Mouse (Mus musculus): ENCODE measurements around the gene Tomm40l. TPM values are rescaled to one million over a fixed set of nuclear protein-coding genes. Genes with fewer than 3 reads are reported as not detected.
"Not testable (repeated sequence)": the region's sequence is repeated elsewhere in the genome, so short reads cannot be mapped to it uniquely, and the experiment has no call there.

Gene Tomm40l
- total RNA-seq, 4 experiments from 2014 or later, result 94.3 to 111 (median 97.4) TPM

- DNase-seq (ENCODE audit: low spot score), result no peak
Observed at GRCm38 (mm10) chr1:171250680-171251593, 28.6 kb upstream of the Tomm40l start, which contains the start of gene Ndufs2. Ndufs2 (minus strand) TSS chr1:171251388.

- peak; percentile 73 for DNase-seq (ENCODE audit: low spot score)
Observed at GRCm38 (mm10) chr1:171249913-171250600, 27.7 kb upstream of the Tomm40l start, which contains the start of gene Adamts4. Adamts4 (plus strand) TSS chr1:171250421.

- DNase-seq (ENCODE audit: low spot score), result peak; percentile 46
Observed at GRCm38 (mm10) chr1:171248386-171249226, 26.3 kb upstream of the Tomm40l start.

GRCm38 (mm10) chr1:171247916-171248315 is 25.6 kb upstream of the Tomm40l start:
- peak; percentile 68 for DNase-seq (ENCODE audit: low spot score)

- no peak for DNase-seq (ENCODE audit: low spot score)
Observed at GRCm38 (mm10) chr1:171247453-171247841, 25.1 kb upstream of the Tomm40l start.

GRCm38 (mm10) chr1:171246709-171247452 is 24.6 kb upstream of the Tomm40l start:
- peak; percentile 98 for DNase-seq (ENCODE audit: low spot score)

- DNase-seq (ENCODE audit: low spot score), result no peak
Observed at GRCm38 (mm10) chr1:171245353-171245752, 23.0 kb upstream of the Tomm40l start.

GRCm38 (mm10) chr1:171241952-171242351 is 19.6 kb upstream of the Tomm40l start:
- DNase-seq (ENCODE audit: low spot score), result not testable (repeated sequence)

GRCm38 (mm10) chr1:171240911-171241310 is 18.6 kb upstream of the Tomm40l start:
- DNase-seq (ENCODE audit: low spot score), result no peak

- DNase-seq (ENCODE audit: low spot score), result peak; percentile 74
Observed at GRCm38 (mm10) chr1:171239992-171240744, 17.9 kb upstream of the Tomm40l start.

- no peak for DNase-seq (ENCODE audit: low spot score)
Observed at GRCm38 (mm10) chr1:171238463-171238862, 16.1 kb upstream of the Tomm40l start.

- no peak for DNase-seq (ENCODE audit: low spot score)
Observed at GRCm38 (mm10) chr1:171237438-171237837, 15.1 kb upstream of the Tomm40l start.

GRCm38 (mm10) chr1:171235791-171236190 is 13.5 kb upstream of the Tomm40l start:
- DNase-seq (ENCODE audit: low spot score), result no peak

GRCm38 (mm10) chr1:171234538-171234937 is 12.2 kb upstream of the Tomm40l start:
- no peak for DNase-seq (ENCODE audit: low spot score)

GRCm38 (mm10) chr1:171234126-171234525 is 11.8 kb upstream of the Tomm40l start, which contains the start of gene Fcer1g:
Fcer1g (minus strand) TSS chr1:171234365.
- no peak for DNase-seq (ENCODE audit: low spot score)

GRCm38 (mm10) chr1:171232800-171233730 is 10.8 kb upstream of the Tomm40l start:
- no peak for DNase-seq (ENCODE audit: low spot score)

GRCm38 (mm10) chr1:171232348-171232747 is 10.0 kb upstream of the Tomm40l start:
- no peak for DNase-seq (ENCODE audit: low spot score)

GRCm38 (mm10) chr1:171231844-171232243 is 9.5 kb upstream of the Tomm40l start:
- DNase-seq (ENCODE audit: low spot score), result no peak

GRCm38 (mm10) chr1:171230215-171230614 is 7.9 kb upstream of the Tomm40l start:
- DNase-seq (ENCODE audit: low spot score), result no peak

Data from heart, adult 8-10 months (tissue).